Mouse (Mus musculus): ENCODE results near the gene Fggy.

Fggy gene

DNA sequence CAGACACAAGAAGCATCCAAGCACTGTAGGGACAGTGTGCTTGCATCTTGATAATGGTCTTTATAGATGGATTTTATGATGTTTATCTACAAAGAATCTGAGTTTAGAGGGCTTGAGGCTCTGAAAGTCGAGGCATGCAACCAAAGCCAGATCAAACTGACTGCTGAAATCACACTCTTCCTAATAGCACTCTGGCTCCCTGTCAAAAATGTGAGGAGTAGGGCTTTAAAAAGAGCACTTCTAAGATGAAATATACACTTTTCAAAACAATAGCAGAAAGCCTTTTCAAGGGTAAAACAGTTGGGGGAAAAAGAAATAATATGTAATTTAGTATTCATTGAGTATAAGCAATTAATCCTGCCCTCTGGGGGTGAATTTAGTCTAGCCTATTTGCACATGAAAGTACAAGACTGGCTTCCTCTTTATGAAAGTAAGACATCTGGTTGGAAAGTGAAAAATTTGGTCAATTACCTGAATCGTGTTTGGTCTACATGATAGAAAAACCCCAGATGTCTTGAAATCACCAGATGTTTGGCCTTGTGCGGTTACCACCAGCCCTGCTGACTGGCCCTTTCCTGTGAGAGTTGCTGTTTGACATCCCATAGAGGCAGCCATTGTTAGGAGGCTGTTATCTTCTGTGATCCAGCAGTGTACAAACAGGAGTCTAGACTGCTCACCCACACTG lies 172.0 kb downstream of the Fggy start:
- DNase-seq (ENCODE audit: low spot score in 2 of 2) = no peak

DNA sequence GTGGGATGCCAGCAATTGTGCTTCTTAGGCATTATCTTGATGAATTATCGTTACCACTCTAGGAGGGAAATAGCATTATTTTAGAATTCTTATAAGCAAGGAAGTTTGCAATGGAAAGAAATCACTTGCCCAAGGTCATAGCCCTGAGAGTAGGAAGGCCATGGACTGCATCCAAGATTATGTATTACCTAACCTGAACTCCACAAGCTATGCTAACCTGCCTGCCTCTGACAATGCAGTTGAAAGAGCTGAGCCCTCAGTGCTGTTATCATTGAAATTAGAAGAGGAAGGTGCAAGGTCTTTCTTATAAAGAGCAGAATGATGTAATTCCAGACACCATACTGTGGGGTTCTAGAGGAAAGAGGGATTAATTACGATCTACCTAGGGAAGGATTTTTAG lies 173.8 kb downstream of the Fggy start:
- DNase-seq (ENCODE audit: low spot score in 2 of 2) = no peak

DNA sequence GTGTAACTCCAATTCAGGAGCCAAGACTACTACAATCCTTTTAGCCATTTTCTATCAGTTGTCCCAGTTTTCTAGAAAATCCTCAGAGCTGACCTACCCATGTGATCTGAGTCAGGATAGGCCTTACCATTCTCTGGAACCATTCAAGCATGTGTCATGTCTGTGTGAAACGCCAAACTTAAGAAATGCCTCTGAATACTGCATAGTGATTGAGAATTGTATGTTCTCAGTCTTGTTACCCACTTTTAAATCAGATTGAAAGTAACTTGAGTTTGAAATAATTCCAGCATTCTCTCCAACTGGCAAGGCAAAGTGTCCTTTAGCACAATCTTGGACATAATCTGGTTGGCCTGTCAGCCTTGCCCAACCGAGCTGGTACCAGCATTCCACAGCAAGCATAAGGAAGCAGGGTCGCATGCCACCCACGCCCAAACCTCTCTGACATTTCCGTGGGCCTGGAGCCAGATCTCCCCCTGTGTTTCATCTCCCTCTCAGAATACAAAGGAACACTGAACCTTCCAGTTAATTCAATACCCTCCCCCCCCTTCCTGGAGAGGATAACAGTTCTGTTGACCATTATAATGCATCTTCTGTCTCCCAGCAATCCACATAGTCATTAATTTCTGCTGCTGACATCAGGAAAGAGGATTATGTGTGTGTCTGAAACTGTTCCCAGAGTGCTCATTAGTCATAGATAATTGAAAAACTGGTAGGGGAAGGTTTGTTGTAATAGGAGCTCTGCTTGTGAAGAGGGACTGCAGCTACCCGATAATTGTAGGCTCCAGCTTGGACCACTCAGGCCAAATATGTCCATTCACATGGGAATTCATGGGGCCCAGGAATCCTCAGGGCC lies 176.3 kb downstream of the Fggy start:
- no peak for DNase-seq (ENCODE audit: low spot score in 2 of 2)

DNA sequence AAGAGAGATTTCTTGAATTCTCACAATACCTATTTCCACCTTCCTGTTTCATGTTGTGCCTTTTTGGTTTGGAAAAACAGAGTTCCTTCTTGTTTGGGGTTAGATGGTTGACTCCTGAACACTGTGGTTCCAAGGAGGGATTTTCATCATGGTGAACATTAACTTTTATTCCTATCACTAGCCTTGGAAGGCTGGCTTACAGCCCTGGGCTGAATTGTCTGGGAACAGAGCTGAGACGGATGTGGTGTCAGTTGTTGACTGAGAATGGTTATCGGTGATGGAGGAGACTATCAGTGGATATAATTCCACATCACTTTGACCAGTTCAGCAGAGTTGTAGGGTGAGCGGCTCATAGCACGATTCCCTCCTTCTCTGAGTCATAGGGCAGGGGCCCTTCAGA lies 178.7 kb downstream of the Fggy start:
- DNase-seq (ENCODE audit: low spot score in 2 of 2) = no peak

DNA sequence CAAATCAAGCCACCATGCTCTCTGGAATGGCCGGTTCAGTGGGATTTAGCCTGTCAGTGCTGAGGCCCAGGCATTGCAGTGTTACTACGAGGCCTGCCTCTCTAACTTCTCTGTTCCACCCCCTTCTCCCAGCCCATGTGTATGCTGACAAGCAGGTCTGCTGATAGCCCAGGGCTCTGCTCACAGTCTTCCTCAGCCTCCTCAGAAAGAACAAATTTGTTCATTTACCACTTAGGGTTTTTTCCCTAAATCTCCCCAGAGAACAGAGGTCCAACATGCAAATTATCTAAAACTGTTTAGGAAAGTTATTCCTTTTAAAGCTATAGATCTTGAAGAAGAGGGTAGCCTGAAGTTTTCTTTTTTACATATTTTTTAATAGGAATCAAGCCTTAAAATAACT lies 179.4 kb downstream of the Fggy start:
- DNase-seq (ENCODE audit: low spot score in 2 of 2) = no peak

DNA sequence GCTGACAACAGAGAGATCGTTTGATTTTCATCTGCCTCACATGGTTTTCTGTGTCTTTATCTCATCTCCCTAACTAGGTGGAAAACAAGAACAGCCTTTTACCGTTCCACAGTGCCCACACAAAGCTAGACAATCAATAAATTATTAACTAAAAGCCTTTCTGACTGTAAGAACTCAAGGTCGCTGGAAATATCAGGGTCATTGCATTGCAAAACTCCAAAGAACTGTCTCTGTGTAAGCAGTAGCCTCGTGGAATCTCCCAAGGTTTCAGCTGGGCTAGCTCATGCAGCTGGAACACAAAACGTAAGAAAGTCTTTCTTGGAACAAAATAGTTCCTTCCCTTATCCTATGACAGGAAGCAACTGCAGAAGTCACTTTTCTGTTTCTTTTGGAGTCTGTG lies 180.9 kb downstream of the Fggy start:
- DNase-seq (ENCODE audit: low spot score in 2 of 2) = no peak

DNA sequence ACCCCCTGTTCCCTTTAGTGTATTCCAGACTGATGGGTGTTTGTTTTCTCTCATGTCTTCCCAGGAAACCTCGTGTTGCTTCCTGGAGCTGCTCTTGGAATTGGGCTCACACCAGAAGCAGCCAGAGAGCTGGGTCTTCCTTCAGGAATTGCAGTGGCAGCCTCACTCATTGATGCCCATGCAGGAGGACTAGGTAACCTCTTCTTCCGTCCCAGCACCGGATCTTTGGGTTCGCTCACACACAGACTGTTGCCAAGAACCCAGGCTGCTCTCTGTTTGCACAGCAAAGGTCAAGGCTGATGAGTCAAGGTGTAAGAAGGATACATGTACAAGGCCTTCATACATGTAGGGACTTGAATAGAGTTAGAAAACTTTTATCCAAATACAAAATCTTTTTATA lies 181.4 kb downstream of the Fggy start:
- DNase-seq (ENCODE audit: low spot score in 2 of 2) = no peak

DNA sequence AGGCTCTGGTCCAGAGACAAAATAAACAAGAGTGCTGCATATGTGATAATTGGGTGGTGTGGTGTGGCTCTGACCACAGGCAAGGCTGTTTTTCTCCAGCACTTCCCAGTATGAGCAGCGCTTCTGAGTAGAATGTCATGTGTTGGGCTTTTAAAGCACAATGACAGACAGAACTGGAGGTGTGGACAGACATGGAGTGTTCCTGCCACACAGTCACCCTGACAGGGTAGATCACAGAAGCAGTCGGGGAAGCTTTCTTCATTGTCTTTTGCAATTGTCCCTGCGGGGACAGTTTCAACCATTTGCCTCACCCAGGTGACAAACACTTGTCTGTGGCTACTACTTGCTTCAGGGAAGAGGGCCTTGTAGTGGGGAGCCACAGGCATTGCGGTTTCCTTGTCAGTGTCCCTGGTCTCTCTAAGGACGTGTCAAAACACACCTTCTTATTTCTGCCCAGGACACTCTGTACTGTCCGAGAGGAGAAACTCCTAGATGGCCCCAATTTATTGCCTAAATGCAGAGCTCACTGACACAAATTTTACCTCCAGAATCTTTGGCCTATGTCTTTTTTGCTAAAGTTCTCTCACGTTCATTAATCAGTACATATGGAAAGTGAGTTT lies 183.9 kb downstream of the Fggy start:
- no peak for DNase-seq (ENCODE audit: low spot score in 2 of 2)

DNA sequence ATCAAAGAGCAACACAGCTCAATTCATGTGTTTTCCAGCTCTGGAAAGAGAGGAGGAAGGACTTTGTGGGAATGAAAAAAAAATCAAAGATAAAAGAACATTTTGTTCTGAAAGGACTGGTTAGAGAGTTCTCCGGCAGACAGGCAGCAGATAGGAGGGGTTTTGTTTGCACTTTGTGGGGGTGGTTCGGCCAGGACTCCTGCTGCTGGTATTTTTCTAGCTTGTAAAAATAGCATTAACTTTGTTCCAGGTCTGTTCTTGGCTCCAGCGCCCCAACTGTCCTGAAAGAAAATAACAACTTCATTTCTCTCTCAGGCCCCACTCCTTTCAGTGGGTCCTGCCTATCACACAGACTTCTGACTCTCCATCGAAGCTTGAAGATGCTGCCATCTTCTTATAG lies 185.7 kb downstream of the Fggy start:
- DNase-seq (ENCODE audit: low spot score in 2 of 2) = no peak

DNA sequence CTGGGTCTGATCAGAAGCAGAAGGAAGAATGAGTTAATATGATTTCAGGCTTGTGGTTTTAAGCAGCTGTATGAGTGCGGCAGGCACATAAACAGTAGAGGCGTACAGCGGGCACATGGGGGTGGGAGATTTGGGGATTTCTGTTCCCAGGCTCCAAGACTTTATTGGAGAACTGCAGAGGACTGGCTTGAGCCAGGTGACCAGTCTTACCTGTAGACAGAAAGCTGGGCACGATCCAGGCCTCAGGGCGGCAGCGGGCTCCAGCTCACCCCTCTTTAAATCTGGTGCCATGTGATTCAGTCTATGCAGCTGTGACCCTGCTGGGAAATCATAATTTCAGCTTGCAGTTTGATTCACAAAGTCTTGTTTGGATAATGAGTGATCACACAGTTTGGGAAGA lies 189.6 kb downstream of the Fggy start:
- no peak for DNase-seq (ENCODE audit: low spot score in 2 of 2)

DNA sequence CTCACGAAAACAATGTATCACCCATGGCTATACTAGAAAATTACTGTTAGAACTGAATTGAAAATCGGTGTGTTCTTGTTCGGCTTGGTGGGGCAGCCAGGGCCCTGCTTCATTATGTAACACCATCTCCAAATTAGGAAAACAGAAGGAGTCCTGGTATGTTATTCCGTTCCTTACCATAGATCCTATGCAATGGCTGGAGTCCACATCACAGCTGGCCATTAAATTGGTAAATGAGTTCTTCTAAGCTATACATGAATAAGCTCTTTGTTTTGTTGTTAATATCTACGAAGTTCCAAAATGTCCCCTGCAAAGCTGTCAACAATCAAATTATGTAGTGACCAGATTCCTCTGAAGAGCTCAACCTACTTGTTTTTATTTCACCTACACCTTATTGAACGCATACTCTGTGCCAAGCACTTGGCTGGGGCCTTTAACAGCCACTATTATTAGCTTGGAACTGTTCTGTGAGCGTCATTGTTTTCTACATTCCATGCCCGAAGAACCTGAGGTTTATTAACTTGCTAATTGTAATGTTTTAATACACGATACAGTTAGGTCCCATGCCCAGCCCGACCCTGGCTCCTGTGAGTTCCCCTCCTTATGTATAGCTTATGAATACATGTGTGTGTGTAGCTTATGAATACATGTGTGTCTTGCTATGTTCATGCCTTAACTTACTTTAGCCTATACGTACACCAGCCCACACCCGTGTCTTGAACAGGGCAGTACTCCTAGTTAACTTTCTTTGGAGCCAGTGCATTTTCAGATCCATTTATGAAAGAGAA lies 190.3 kb downstream of the Fggy start:
- DNase-seq (ENCODE audit: low spot score in 2 of 2) = no peak

DNA sequence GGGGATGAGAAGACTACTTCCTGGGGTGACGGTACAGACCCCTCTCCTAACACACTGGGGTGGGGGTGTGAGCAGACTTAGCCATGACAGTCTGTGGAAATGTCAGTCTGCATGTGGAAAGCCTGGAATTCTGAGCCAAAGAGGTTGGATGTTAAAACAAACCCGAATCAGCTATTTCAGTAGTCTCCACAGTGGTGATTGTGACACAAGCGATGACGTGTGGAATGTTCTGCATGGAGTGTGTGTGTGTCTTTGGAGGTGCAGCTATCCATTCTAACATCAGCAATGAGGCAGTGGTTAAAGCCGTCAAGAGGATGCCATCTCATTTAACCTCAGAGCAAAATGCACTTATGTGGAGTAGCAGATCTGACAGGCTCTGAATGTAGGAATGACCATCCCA lies 192.9 kb downstream of the Fggy start:
- no peak for DNase-seq (ENCODE audit: low spot score in 2 of 2)

DNA sequence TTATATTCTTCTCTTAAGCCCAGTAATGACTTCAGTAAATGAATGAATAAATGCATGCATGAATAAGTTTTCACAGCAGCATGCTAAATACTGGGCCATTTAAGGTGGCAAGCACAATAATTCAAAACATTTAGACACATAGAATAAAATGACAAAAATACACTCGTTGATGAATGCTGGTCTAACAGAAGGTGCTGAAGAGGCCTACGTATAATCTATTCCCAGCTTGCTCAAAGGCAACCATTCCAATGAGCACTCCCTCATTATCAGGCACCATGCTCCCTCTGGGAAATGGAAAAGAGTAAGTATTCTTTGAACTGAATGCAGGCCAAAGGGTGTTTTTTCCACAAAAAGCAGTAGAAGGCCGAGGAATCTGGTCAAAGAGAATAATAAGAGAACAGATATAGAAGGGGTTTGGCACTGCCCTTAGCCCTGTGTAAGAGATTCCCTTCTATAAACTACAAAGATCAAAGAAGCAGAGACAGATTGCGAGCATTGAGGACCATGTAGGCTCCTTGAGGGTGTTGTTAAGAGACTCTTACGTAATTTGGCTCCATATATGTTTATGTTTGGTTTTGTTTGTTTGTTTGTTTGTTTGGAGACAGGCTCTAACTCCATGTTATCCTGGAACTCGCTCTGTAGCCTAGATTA lies 195.4 kb downstream of the Fggy start:
- DNase-seq (ENCODE audit: low spot score in 2 of 2) = no peak

DNA sequence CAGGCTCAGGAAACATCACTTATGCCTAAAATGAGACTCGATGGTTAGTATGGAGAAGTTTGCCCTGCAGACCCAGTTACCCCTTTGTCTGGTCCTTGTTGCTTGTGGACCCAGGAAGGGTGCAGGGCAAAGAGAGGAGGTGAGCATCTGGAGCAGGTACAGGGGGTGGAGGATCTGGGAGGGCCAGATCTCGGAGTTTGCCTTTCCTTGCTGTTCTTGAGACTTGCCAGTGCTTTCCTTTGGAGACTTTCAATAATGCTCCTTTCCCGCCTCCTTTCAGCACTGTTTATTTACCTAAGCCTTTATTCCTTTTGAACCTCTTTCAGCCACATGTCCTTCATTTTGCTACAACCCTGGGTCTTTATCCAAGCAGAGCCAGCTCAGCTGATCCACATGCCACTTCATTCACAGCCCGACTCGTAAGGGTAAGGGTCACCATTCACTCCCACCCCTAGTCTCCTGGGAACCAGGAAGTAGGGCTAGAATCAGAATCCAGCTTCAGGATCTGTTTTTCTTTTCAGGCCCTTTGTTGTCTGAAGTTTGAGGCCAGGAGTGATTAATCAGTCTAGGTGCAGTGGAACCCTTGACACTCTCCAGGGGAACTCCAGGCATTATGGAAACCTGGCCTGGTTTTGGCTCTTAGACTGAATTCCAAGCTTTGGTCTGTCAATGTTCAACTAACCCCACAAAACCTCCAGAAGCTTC lies 201.9 kb downstream of the Fggy start:
- no peak for DNase-seq (ENCODE audit: low spot score in 2 of 2)

DNA sequence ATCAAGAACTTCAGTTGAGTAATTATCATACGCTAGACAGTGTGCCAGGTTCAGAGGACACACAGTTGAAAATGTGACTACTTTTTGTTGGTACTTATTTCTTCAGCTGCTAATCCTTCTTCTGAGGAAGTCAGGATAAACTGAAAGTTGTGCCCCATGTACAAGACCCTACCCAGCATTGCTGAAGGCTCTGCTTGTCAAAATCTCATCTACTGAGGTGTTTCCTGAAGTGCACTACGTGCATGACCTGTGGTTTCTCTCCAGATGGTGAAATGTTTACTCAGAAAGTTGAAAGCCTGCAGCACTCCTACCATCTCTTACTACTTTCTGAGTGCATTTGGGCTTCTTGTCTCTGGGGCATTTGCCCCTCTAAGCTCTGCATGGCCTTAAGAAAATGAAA lies 208.1 kb downstream of the Fggy start:
- no peak for DNase-seq (ENCODE audit: low spot score in 2 of 2)

DNA sequence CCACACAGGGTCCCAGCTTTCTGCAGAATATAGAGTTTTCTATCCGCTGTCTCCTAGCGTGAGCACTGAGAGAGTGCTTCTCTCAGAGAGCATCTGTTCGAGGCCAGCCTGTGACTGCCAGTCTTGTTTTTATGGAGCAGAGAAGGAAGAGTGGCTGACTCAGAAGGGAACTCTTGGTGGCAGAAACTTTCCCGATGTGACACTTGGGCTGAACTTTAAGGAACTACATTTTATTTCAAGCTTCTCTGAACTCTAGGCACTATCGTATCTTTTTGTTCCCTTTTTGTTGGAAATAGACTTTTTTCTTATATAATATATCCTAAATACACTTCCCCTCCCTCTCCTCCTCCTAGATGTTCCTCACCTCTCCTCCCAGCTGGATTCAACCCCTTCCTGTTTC lies 213.2 kb downstream of the Fggy start:
- DNase-seq (ENCODE audit: low spot score in 2 of 2) = no peak

DNA sequence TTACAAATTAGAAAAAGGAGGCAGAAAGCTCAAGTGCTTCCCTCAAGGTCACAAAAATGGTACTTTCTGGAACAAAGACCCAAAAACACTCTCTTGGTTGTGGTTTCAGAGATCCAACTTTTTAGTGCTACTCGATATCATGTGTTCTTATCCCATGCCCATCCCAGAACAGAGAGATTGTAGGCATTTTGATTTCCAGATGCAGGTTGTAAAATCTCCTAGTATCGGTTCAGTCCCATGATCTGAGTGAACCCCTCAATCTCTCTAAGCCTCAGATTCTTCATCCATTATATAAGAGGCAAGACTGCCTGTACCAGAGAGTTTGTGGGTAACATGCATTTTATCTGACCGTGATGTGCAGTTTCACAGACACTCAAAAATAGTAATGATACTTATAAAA lies 214.2 kb downstream of the Fggy start:
- no peak for DNase-seq (ENCODE audit: low spot score in 2 of 2)

DNA sequence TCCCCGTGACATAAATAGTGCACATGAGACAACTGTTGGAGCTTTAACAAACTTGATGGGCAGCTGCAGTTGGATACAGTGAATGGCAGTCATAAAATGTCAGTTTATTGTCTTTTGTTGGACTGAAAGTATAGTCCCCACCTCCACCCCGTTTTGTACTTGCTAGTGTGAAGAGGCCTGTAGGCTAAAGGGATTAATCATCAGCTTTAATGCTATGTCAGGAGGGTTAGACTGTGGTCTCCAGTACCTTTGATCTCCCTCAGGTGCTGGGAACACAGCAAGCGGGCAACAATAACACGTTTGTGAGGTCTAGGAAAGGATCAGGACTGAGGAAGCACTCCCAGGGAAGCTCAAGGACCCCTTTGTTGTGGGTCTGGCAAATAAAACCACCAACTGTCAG lies 214.6 kb downstream of the Fggy start:
- no peak for DNase-seq (ENCODE audit: low spot score in 2 of 2)

DNA sequence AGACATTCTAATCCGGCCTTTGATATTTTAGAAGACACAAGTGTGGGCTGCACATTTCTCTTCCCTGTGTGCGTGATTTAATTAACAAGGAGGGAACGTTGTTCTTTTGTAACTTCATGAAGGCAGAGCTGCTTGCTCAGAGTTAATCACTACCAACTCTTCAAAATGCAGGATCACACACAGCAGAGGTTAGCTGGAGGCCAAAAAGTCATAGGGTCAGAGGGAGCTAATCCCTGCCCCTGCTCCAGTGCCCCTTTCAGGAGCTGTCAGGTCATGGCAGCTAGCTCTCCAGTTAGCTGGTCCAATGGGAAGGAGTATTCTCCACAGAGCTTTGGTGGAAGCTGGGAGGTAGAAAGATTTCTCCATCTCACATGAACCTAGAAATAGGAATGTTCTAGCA lies 215.4 kb downstream of the Fggy start:
- DNase-seq (ENCODE audit: low spot score in 2 of 2) = no peak

DNA sequence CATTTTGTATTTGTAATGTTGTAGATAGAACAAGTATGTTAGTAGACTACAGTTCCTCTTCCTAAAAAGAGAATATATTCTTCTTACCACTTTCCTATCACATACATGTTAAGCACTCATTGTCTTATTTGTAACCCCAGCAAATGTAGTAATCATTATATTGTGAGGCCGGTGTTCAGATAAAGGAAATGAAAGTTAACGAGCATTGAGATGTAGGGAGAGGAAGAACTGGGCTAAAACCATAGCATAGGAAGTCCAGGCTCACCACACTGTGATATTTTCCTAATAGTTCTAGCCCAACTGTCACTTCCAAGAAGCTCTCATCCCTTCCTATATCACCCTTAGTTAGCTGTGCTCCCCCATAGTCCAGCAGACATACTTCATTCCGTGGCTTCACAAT lies 218.3 kb downstream of the Fggy start:
- no peak for DNase-seq (ENCODE audit: low spot score in 2 of 2)

DNA sequence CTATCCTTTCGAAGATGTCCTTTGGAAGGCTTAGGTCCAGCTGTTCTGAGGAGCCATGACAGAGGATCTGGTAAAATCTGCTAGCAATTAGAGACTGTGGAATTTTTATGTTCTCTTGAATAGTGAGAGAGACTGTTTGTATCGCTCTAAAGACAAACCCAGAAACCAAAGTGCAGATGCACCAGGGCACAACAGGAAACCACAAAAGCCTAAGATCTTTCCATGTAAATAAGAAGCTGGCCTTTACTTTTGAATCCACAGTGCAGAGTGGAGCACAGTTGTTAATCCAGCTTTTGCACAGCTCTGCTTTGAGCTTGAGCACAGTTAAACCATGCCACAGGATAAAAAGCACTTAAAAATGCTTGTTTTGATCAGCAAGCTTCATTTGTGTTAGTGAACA lies 220.5 kb downstream of the Fggy start:
- no peak for DNase-seq (ENCODE audit: low spot score in 2 of 2)

Measured in thymus, postnatal 10 days (tissue).